Mouse (Mus musculus) stomach, embryonic 14.5 days (tissue): Measurements from ENCODE around the gene Pccb. TPM values are rescaled to one million over a fixed set of nuclear protein-coding genes. Genes with fewer than 3 reads are reported as not detected.
A peak's percentile ranks its signal among the peaks of the same experiment; 100 is the strongest.

Experiments used
- ATAC-seq: fragments of 200-750 bp; cut with Nextera tagmentation; 2 replicates; pipeline ENCODE4 v1.8.0; 2017; ENCODE audit warnings: low read depth, moderate TSS enrichment; ENCODE audit not compliant: insufficient number of reproducible peaks, insufficient read depth, low FRiP score
- H3K27ac ChIP-seq: fragments of 300-500 bp; sonication (generic); 2 replicates; pipeline ENCODE4 v1.5.1; 2014; ENCODE audit warnings: mild to moderate bottlenecking, low read length, moderate library complexity, mixed read lengths
- H3K27me3 ChIP-seq: fragments of 300-500 bp; sonication (generic); 2 replicates; pipeline ENCODE4 v1.6.1; 2014; ENCODE audit warnings: low read length, control low read depth, mixed read lengths; ENCODE audit not compliant: control insufficient read depth, insufficient read depth
- H3K36me3 ChIP-seq: fragments of 300-500 bp; sonication (generic); 2 replicates; pipeline ENCODE4 v1.6.1; 2014; ENCODE audit warnings: mild to moderate bottlenecking, control low read depth, low read length, moderate library complexity, mixed read lengths; ENCODE audit not compliant: control insufficient read depth, insufficient read depth
- H3K4me1 ChIP-seq: fragments of 300-500 bp; sonication (generic); 2 replicates; pipeline ENCODE4 v1.6.1; 2014; ENCODE audit warnings: low read length, control low read depth, mixed read lengths; ENCODE audit not compliant: control insufficient read depth, insufficient read depth
- H3K4me2 ChIP-seq: fragments of 300-500 bp; sonication (generic); replicated peaks from 2 replicates; pipeline ENCODE4 v1.6.1; 2014; ENCODE audit warnings: low read depth, low read length, control low read depth
- H3K4me3 ChIP-seq: fragments of 300-500 bp; sonication (generic); 2 replicates; pipeline ENCODE4 v1.5.1; 2014; ENCODE audit warnings: low read depth, low read length, control low read depth
- H3K9ac ChIP-seq: fragments of 300-500 bp; sonication (generic); replicated peaks from 2 replicates; pipeline ENCODE4 v1.6.1; 2014; ENCODE audit warnings: low read depth, mild to moderate bottlenecking, control low read depth, low read length, moderate library complexity, mixed read lengths
- H3K9me3 ChIP-seq: fragments of 300-500 bp; sonication (generic); 2 replicates; pipeline ENCODE4 v1.6.1; 2016; ENCODE audit warnings: low read depth, low read length, control low read depth; ENCODE audit not compliant: control insufficient read depth
- WGBS: fragments of 180-500 bp; shearing (Covaris S2); extraction: QIAGEN DNeasy Blood & Tissue Kit; methylation state at CpG from one replicate; pipeline ENCODE4 v1.1.7; 2014; 5-methylcytosine and 5-hydroxymethylcytosine counted together
- polyA plus RNA-seq: library from polyadenylated mRNA; unstranded; fragments of >200 nt; fragmentation: Nextera tagmentation; extraction: Ambion mirVana; gene quantifications from 2 replicates; pipeline ENCODE4 v1.2.1, GENCODE M21; 2014

The Pccb gene
- polyA plus RNA-seq, 1 experiment from 2014 or later: 27.1 TPM

DNA sequence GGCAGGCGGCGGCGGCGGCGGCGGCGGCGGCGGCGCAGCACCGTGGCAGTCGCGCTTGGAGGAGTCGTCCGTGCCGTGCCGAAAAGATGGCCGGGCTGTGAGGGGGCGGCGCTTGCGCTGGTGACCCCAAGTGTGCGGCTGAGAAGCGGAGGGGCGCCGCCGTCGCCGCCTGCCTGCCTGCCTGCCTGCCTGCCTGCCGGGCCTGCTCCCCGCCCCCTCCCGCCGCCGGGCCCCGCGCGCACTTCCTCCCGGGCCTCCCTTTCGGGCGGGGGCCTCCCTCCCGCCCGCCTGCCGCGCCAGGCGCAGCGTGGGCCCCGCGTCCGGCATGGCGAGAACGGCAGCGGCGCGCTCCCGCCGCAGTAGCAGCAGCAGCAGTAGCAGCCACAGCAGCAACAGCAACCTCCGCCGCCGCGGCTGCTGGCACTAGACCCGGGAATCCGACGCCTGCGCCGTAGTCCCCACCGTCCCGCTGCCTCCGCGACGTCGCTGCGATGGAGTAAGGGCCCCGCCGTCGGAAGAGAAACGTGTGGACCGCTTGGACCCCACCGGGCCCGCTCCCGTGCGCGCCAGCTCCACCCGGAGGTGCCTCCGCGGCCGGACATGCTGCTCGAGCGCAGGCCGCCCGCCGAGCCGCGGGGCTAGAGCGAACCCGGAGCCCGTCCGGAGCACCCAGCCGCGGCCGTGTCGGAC, 39.8 kb upstream of the Pccb start:
- Histone ChIP-seq H3K9me3 (no peaks in the 10 kb centered on the region), H3K4me2 (peak overlapping the region; percentile 88; the same call in 1 of the 2 replicates), H3K36me3 (no peaks in the 10 kb centered on the region; the same call in 1 of the 2 replicates), H3K27me3 (no peaks in the 10 kb centered on the region), H3K4me1 (peaks cover 17% of the 10 kb centered on the region), H3K9ac (peak overlapping the region; percentile 96), H3K27ac (peak overlapping the region; percentile 100), H3K4me3 (peak overlapping the region; percentile 75)
- ATAC-seq: peak; percentile 59
- under 1% methylated on average over 68 of the region's 100 CpGs for WGBS

DNA sequence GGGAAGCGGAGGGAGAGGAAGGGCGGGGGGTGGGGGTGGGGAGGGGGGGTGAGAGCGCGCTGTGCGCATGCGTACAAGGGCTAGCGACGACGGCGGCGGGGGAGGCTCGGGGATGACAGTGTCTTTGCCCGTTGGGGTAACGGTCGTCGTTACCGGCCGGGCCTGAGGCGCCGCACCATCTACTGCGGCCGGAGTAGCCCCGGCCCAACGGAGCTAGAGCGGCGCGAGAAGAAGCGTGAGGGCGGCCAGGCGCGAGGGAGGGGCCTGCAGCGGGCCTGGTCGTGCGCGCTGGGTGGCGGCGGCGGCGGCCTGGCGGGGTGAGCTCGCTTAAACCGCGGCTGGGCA, 39.3 kb upstream of the Pccb start, which contains the start of gene Msl2:
TSS of gene Msl2 (plus strand) at position 115 of the 345 bp plus-strand sequence.
- no peaks in the 10 kb centered on the region for H3K36me3 ChIP-seq
- peak within 1 kb of the TSS; percentile 75 for H3K4me3 ChIP-seq
- peak; percentile 62; the same call in 1 of the 2 replicates for ATAC-seq
- H3K4me1 ChIP-seq: peaks cover 12% of the 10 kb centered on the region
- H3K27me3 ChIP-seq: no peaks in the 10 kb centered on the region
- peak within 1 kb of the TSS; percentile 88 for H3K4me2 ChIP-seq
- peak within 1 kb of the TSS; percentile 100 for H3K27ac ChIP-seq
- H3K9ac ChIP-seq: peak within 1 kb of the TSS; percentile 96
- no peaks in the 10 kb centered on the region for H3K9me3 ChIP-seq
- 0% methylated on average over 30 of the region's 43 CpGs for WGBS

DNA sequence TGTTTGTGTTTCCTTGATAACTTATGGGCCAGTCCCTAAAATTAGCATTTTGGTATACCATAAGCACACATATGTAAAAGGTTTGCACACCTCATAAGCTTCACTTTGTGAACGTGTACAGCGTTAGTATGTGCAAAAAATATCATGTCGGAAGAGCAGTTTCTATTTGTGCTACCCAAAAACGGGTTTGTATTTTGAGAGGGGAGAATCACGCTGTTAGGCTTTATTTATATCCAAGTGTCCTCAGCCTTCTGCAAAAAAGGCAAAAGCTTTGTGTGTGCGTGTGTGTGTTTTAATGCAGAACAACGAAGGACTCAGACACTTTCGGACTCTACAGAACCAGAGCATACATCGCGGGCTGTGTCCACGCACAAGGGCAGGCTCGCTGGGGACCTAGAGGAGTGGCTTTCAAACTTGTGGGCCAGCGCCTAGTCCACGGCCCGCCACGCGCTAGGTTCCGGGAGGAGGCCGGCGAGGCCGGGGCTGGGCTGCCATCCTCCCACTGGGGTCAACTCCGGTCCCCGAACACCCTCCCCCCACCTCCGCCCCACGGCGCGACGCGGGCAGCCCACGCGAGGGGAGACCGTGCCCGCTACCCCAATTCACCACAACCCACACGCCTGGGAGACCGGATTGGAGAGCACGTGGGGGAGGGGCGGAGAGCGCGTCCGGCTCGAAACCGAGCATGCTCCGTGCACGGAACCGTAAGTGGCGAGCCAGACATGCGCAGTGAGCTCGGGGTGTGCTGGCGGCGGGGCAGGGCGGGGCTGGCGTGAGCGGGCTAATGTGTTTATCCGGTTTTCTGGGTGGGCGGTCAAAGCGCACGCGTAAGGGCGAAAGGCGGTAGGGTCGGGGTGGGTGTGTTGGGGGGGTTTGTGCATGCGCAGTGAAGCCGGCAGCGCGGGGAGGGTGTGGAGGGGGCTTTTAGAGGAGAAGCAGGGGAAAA, 38.6 kb upstream of the Pccb start:
- WGBS: 2% methylated on average over 63 of the region's 65 CpGs
- ATAC-seq: peak; percentile 95
- H3K27ac ChIP-seq: peak overlapping the region; percentile 93
- H3K4me2 ChIP-seq: peak overlapping the region; percentile 60
- H3K36me3 ChIP-seq: no peaks in the 10 kb centered on the region
- peak overlapping the region; percentile 82 for H3K9ac ChIP-seq
- no peaks in the 10 kb centered on the region for H3K27me3 ChIP-seq
- H3K9me3 ChIP-seq: no peaks in the 10 kb centered on the region
- peaks cover 7% of the 10 kb centered on the region for H3K4me1 ChIP-seq
- peak overlapping the region; percentile 75 for H3K4me3 ChIP-seq

DNA sequence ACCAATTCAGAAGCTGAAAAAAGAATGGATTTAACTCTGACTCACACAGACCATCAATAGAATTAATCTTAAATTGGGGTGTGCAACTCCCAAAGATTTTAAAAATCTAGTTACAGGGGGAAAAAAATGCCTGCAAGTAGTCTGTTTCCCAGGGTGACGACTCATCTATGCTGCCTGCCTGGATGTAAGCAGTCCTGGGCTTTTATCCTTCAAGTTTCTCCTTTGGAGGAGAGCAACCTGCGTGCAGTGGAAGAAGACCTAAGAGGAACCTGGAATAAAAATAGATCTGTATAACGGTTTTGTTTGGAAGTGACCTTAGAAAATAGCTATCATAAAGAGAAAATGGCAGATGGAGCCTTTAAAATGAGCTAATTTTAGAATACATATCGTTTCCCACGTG, 37.8 kb upstream of the Pccb start:
- H3K27me3 ChIP-seq: no peaks in the 10 kb centered on the region
- H3K36me3 ChIP-seq: no peaks in the 10 kb centered on the region
- no peak for ATAC-seq
- peaks cover 2% of the 10 kb centered on the region; the same call in 1 of the 2 replicates for H3K4me1 ChIP-seq
- H3K9me3 ChIP-seq: no peaks in the 10 kb centered on the region
- no peak overlapping the region for H3K9ac ChIP-seq
- H3K4me2 ChIP-seq: no peak overlapping the region
- peak overlapping the region; percentile 75; the same call in 1 of the 2 replicates for H3K4me3 ChIP-seq
- WGBS: 37% methylated on average over 5 of the region's 5 CpGs
- peak overlapping the region; percentile 93; the same call in 1 of the 2 replicates for H3K27ac ChIP-seq

DNA sequence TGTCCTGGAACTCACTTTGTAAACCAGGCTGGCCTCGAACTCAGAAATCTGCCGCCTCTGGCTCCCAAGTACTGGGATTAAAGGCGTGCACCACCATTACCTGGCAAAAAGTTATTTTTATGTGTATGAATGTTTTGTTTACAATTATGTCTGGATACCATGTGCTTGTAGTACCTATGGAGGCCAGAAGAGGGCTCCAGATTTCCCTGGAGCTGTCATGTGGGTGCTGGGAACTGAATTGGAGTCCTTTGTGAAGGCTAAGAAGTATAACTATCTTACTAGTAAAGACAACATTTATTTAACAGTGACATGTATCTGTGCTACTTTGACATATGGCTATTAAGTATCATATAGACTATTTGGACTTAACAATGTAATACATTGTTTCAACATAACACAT, 35.1 kb upstream of the Pccb start:
- 95% methylated on average over 3 of the region's 3 CpGs for WGBS
- Histone ChIP-seq H3K9me3 (no peaks in the 10 kb centered on the region), H3K27ac (no peak overlapping the region), H3K9ac (no peak overlapping the region), H3K4me2 (no peak overlapping the region), H3K4me1 (no peaks in the 10 kb centered on the region), H3K27me3 (no peaks in the 10 kb centered on the region), H3K36me3 (no peaks in the 10 kb centered on the region), H3K4me3 (no peak overlapping the region)
- no peak for ATAC-seq

DNA sequence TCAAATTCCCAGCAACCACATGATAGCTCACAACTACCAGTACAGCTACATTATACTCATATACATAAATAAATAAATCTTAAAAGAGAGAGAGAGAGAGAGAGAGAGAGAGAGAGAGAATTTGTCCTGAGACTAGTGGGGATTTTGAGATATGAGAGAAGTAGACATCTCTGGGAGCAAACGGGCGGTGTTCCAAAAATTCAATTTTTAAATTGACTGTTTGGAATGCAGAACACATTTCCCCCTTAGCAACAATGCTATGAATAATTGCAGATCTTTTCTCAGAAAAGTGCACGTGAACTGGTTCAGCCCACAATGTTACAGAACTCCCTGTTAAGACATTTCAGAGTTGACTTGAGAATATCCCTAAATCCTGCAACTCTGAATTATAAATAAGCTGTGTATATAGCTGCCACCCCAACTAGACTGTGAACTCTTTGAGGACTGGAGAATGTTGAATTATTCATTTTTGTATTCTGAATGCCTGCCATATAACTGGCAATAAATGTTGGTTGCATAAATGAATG, 30.4 kb upstream of the Pccb start:
- no peak overlapping the region for H3K4me2 ChIP-seq
- WGBS: 81% methylated on average over 3 of the region's 3 CpGs
- H3K27ac ChIP-seq: no peak overlapping the region
- H3K9me3 ChIP-seq: no peaks in the 10 kb centered on the region
- H3K4me3 ChIP-seq: no peak overlapping the region
- no peaks in the 10 kb centered on the region for H3K4me1 ChIP-seq
- H3K9ac ChIP-seq: no peak overlapping the region
- H3K27me3 ChIP-seq: no peaks in the 10 kb centered on the region
- ATAC-seq: no peak
- no peaks in the 10 kb centered on the region for H3K36me3 ChIP-seq

DNA sequence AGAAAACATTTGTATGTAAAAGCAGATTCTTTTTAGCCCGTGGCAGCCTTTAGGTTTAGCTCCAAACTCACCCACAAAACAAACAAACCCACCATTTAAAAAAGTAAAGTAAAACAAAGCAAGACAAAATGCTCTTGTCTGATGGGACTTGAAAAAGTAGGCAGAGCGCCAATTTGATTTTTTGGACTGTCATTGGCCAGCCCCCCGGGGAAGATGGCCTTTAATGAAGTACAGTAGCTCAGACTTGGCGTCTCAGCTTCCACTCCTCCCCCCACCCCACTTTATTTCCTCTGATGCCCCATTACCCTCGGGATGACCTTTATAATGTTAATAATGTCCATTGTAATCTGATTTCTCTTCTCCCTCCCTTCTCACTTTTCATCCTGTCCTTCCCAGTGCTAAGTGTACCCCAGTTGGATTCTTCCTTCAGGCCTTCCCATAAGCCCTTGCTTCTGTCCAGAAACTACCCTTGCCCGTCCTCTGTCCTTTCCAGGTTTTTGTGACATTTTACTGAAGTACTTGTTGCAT, 27.6 kb upstream of the Pccb start:
- H3K27me3 ChIP-seq: no peaks in the 10 kb centered on the region
- no peak overlapping the region for H3K4me3 ChIP-seq
- H3K9me3 ChIP-seq: no peaks in the 10 kb centered on the region
- H3K4me2 ChIP-seq: no peak overlapping the region
- H3K9ac ChIP-seq: no peak overlapping the region
- 55% methylated on average over 6 of the region's 6 CpGs for WGBS
- no peaks in the 10 kb centered on the region for H3K36me3 ChIP-seq
- no peaks in the 10 kb centered on the region for H3K4me1 ChIP-seq
- no peak overlapping the region for H3K27ac ChIP-seq
- ATAC-seq: no peak

DNA sequence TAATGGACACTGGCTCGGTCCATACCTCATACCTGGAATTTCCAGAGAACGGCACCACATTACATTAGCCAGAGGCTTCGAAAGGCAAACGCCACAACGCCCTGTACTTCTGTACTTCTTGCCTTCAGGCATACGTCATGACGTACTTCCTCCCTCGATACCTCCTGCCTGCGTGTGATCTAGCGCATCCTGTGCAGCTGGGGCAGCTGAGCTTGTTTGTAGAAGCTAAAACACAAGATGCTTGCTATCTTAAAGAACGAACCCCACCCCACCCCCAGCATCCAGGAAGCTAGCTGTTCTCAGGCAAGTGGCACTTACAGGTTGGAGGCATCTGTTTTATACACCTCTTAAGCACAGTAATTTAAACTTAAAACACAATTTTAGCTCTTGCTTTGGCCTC, 26.3 kb upstream of the Pccb start:
- no peak overlapping the region for H3K9ac ChIP-seq
- H3K4me1 ChIP-seq: no peaks in the 10 kb centered on the region
- no peaks in the 10 kb centered on the region for H3K27me3 ChIP-seq
- no peak overlapping the region for H3K4me3 ChIP-seq
- 62% methylated on average over 11 of the region's 11 CpGs for WGBS
- H3K4me2 ChIP-seq: no peak overlapping the region
- no peaks in the 10 kb centered on the region for H3K36me3 ChIP-seq
- H3K9me3 ChIP-seq: no peaks in the 10 kb centered on the region
- no peak overlapping the region for H3K27ac ChIP-seq
- no peak for ATAC-seq
